Mouse (Mus musculus) urinary bladder, postnatal 4 days (tissue): ENCODE measurements at regions not wholly inside any gene's neighbourhood (a gene's known extent, or its start where the extent isn't known, plus 50 kb on each side); places are given as distances from the start of the nearest gene placed in this dataset.

ENCODE experiments used
- DNase-seq, 2 experiments: peaks; one replicate each; pipeline ENCODE4 v3.0.0; 2021 to 2022; ENCODE audit warnings: low spot score in 2 of 2

DNA sequence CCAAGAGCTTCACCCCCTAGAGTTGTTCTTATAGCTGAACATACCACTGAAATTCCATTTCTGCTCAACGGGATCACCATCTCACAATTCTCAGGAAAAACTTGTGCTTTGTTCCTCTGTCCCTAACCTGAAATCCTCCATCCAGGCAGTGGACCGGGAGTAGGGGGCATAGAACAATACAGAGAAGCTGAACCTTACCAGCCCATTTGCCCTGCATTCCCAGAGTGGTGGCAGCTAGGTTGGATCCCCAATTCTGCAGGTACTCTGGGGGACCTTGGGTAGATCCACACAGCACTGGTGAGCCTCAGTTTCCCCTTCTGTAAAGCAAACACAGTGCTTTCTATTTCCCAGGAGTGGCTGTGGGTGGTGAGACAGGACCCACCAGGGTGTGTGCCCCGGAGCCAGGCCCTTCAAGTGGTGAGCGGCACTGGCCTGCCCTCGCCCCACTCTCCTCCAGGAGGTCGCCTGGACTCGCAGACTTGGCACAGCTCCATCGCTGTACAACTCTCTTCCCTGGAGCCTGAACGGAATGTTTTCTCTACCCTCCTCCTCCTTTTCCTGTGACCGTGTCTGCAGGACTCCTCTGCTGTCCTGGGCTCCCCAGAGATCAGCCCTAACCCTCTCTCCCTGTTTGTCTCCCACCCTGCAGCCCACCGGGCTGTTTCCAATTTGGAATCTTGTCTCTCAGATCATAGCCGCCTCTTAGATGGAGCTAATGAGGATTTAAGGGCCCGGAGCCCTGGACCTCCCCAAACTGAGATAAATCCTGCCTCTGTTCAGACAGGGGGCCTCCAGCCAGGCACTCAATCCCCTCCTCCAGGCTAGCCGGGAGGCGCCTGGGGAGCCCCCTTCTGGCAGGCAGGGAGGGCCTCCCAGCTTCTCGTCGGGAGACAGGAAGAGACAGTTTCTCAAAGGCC lies 52.3 kb upstream of the Cux1 start:
- peak in 1 of 2 experiments; percentile 48 for DNase-seq

DNA sequence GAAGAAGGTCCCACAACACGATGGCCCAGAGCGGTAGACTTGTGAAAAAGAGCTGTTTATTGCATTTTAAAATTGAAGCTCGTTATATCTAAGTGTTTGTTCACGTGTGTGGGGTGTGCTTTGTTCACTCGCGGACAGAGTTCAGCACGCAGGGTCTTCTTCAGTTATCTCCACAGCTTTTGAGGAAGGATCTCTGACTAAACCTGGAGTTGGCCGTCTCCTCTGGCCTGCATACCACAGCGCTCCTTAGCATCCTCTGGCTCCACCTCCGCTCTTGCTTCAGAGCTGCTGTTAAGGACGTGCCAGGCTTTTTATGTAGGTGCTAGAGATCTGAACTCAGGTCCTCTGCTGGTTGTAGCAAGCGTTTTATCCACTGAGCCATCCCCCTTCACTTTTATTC lies 52.9 kb upstream of the Cux1 start:
- no peak for DNase-seq

DNA sequence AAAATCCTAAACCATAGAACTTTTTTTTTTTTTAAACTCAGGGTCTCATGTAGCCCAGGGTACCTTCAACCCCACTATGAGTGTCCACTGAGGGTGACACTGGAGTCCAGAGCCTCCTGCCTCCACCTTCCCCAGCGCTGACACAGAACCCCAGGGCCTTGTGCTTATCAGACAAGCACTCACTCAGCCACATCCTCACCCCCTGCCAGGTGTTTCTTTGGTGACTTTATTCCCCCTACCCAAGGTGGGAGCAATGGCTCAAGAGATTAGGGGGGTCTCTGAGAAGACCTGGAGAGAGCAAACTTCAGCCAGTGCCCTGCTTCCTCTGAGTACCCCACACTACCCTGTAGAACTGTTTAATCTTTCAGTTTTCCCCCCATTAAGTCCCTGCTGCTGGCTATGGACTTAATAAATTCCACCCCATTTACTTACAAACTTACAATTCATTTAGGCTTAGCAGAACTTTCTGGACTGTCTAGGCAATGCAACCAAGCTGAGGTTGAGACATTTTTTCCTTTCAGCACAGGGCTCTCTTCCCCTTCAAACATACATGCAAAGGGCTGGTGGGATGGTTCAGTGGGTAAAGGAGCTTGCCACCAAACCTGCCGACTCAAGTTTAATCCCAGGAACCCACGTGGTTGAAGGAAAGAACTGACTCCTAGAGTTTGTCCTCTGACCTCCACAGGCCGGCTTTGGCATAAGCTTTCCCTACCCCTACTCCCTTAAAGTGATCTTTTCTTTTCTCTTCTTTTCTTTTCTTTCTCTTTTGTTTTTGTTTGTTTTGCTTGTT lies 54.2 kb upstream of the Cux1 start:
- no peak for DNase-seq

DNA sequence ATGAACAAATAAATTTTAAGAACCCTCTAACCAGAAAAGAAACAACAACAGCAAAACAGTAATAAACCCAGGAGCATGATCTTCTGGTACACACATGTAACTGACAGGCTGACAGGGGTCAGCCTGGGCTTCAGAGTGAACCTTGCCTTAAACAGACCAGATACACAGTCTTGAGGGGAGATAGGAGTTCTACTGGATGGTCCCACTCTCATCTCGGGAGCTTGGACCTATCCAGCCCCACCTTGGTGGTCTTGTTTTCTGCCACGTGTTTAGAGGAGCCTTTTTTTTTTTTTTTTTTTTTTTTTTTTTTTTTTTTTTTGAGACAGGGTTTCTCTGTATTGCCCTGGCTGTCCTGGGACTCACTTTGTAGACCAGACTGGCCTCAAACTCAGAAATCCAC lies 54.9 kb upstream of the Cux1 start:
- no peak for DNase-seq

DNA sequence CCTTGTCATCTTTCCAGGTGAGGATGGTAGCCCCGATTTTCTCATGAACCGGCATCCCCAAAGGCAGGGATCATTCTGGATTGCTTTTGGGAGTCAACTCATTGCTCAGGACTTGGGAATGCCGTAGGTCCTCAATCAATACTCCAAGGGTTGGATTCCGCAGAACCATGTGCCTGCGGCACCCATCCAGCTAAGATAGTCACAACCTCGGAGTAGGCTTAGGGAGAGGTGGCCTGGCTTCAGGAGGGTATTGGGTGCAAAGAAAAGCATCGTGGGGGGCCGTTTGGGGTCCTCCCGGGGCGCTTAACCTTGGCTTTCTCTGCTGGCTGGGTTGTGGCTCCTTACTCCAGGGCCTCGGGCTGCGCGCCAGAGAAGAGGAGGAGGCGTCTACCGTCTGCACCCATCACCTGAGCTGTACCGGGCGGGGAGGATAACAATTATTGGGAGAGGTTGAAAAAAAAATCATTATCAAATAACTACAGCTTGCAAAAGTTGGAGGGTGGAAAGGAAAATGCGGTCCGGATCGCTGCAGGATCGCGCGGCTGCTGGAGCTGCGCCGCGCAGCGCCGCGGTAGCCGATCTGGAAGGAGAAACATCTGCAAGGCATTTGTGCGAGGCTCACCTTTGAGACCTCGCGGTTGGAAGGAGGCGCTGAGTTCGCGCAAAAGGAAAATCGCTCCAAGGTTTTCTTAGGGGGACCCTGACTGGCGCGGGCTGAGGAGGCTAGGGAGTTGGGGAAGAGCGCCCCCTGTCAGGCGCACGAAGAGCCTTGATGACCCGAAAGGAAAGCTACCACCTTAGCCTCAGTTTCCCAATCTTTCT lies 55.6 kb upstream of the Cux1 start:
- peak; percentile 69 to 79 for DNase-seq

DNA sequence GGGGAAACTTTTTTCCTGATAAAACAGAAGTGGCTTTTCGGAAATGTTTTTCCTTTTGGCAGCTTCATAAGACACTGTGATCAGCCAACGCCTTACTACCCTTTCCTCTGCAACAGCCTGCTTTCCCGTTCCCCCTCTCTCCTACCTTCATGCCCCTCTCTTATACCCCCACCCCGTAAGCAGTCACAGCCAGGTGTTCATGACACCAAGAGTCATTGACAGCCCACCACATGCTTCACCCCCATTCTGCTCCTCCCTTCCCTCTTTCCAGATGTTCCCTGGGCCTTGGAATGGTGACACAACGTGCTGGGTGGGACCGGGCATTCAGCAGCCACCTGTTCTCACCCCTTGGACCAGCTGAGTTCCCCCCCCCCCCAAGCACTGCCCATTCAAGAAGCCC lies 56.5 kb upstream of the Cux1 start:
- DNase-seq, result no peak

DNA sequence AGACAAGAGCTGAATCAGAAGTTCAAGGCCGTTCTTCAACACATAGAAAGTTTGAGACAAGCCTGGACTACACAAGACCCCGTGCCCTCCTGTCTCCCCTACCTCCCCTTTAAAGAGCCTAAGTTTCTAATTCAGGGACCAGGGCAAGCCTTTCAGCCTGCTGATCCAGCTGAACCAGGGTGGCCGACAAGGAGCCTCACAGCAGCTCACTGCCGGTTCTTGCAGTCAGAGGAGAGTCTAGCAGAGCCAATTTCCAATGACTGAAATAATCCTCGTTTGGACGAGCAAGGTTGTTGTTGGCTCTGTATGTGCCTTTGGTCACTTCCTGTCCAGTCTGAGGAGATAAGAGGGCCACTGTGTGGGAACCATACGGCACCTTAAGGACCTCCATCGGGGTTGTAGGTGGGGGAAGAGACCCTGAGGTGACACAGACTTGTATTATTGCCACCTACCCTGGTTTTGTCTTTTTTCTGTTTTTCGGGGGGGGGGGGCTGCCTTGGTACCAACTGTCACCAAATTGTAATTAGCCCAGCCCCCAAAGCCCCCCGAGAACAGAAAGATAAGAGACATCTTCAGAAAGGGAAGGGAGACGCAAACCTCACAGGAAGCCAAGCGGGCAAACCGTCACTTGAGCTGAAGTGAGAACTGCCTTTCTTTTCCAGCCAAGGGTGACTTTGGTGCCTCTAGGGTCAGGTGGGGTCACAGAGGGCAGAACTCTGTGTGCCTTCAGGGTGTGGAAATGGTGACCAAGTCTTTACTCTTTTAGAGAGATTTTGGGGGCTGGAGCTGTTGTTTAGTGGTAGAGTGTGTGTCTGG lies 58.1 kb upstream of the Cux1 start:
- DNase-seq, result no peak

DNA sequence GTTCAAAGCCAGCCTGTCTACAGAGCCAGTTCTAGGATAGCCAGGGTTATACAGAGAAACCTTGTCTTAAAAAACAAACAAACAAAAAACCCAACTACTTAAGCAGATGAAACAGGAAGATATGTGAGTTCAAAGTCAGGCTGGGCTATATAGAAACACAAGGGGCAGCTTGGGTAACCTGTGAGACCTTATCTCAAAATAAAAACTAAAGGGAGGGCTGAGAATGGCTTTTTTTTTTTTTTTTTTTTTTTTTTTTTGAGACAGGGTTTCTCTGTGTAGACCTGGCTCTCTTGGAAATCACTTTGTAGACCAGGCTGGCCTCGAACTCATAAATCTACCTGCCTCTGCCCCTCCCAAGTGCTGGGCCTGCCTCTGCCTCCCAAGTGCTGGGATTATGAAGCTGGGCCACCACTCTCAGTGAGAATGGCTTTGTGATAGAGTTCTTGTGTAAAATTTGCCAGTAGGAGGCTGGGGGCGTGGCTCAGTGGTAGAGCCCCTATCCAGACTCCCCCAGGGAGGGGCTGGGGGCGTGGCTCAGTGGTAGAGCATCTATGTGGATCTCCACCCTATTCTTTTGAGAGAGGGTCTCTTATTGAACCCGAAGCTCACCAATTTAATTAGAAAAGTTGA lies 59.0 kb upstream of the Cux1 start:
- no peak for DNase-seq

DNA sequence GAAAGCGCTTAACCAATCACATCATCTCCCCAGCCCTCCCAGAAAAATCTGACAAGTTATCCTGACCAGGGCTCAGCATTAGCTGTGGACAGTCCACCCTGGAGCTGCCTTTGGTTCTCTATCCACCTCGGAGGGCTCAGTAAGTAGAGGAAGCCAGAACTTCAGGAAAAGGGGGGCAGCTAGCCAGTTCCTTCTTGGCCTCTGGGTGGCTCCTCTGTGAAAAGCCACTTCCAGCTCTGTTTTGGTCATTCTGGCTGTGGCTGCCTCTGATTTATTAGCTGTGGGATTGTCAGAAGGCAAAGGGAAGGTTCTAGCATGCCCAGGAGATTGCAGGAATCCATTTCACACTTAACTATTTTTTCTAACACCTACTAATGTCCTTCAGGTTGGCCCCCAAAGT lies 59.6 kb upstream of the Cux1 start:
- DNase-seq, result no peak

DNA sequence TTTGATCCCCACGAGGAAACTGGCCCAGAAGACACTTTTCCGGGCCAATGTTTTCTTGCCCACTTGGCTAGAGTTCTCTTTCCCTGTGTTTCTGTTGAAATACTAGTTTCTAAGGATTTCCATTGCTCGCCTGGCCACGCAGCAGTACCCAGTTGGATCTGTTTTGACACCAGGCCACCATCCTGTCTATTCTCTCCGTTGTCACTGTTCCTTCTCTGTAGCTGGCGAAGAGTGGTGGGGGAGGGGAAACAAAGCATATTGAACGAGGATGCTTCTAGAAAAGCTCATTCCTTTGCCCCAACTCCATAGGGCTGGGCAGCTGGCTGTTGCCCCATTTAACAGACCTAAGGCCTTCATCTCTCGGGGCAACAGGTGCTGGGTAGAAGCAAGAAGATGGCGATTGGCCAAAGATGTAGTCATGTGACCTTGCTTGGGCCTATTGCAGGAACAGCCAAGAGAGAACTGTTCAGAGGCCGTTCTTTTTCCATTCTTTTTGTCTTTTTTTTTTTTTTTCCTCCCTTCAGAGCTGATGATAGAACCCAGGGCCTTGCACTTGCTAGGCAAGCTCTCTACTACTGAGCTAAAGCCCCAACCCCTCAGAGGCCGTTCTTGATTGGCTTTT lies 60.5 kb upstream of the Cux1 start:
- no peak for DNase-seq

DNA sequence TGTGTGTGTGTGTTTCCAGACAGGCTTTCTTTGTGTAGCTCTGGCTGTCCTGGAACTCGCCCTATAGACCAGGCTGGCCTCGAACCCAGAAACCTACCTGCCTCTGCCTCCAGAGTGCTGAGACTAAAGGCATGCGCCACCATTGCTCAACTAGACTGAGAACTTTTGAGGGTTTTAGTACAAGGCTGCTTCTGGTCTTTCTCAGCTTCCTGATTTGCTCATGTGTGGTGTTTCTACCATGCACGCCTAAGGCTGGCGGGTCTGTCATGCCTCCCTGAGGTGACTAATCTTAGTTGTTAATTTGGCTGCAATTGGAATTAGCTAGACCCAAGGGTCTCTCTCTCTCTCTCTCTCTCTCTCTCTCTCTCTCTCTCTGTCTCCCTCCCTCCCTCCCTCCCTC lies 61.2 kb upstream of the Cux1 start:
- DNase-seq, result no peak

DNA sequence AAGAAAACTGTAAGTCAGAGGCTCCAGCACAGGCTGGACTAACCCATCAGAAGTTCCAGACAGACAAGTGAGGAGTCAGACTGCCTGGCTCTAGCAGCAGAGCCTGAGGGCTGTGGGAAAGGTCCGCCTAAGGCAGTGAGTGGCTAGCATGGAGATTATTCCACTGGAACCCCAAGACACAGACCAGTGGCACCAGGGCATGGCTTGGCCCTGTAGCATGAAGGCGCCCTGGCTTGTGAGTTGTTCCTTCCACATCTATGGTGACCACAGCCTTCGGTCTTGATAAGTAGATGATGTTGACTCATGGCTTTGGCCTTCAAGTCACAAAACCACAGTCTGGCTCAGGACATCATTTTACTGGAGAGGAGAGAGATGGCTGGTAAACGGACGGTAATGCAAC lies 60.7 kb upstream of the Myl10 start:
- DNase-seq, result no peak

DNA sequence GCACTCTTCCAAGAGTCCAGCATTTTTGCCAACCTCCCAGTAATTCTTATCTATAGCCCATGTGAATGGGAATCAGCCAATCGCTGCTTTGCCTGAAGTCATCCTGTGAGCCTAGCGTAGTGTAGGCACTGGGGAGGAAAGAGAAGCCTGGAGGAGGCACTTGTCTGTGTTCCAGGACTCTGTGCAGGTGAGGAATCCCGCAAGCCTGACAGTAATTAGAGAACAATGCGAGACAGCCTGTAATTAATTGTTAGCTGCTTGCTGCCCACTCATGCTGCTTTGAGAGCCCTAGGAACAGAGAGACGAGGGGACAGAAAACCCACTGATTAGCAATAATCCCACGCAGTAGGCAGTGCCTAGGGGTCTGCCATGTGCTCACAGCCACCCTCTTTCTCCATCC lies 59.0 kb upstream of the Myl10 start:
- DNase-seq, result no peak

DNA sequence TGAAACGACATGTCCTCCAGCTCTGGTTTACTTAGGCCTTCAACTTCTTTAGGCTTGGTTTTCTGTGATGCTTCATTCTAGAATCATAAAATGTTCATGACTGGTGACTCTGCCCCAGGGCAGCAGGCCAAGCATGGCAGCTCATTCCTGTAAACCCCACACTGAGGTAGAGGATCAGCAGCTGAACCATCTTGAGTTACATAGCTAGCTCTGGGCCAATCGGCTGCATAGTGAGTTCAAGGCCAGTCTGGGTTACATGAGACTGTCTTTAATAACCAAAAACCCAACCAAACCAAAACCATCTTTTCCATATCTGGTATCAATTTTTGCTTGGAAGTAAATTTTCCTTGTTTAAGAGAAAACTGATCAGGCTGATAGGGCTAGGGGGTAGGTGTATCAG lies 57.8 kb upstream of the Myl10 start:
- DNase-seq, result no peak

DNA sequence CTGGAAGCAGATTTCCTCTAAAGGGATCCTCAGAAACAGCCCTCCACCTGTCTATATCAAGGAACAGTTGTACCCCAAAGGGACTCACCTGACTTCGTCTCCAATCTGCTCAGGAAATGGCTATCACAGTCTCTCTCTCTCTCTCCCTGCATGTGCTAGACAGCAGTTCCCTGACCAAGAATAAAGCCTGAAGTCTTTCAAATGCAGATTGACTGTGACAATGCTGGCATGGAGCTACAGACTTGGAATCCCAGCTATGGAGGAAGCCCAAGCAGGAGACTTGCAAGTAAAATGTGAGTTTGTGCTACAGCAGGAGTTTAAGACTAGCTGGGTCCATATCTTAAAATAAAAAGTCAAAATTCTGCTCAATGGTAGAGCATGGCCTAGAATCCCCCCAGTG lies 56.5 kb upstream of the Myl10 start:
- DNase-seq, result no peak

DNA sequence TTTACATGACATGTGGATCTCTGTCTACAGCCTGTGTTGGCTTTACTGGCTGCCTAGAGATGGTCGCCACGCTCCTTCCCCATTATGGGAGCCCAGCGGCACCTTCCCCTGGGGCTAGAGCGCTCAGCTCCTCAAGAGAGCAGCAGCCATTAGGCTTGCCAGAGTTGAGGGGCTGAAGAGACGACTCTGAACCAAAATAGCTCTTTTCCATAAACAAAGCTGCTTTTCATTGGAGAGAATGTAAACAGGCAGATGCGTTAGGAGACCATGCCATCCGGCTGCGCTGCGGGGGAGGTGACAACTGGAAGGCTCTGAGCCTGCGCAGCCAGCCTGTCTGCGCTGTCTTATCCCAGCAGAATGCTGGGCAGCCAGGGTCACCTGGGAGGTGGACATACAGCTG lies 55.1 kb upstream of the Myl10 start:
- DNase-seq, result no peak

DNA sequence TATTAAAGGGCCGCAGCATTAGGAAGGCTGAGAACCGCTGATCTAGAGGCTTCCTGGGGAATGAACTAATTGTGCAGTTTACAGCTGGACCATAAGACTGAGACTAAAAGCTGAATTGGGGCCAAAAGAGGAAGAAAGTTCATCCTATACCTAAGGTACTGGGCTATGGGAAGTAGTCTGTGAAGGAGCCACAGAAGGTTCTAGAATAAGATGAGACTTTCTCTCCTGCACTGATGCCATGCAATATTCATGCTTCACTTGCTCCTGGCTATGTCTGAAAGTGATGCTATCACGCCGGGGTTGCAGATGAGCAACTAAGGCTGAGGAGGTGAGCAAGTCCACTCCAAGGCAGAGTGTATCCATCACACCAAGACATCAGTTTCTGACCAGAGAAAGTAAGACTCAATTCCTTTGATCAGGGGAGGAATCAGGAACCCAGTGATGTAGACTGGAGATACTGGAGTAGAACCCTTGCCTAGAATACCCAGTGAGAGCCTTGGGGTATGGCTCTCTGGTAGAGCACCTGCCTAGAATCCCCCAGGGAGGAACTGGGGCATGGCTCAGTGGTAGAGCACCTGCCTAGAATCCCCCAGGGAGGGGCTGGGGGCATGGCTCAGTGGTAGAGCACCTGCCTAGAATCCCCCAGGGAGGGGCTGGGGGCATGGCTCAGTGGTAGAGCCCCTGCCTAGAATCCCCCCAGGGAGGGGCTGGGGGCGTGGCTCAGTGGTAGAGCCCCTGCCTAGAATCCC lies 51.9 kb upstream of the Myl10 start:
- no peak for DNase-seq

DNA sequence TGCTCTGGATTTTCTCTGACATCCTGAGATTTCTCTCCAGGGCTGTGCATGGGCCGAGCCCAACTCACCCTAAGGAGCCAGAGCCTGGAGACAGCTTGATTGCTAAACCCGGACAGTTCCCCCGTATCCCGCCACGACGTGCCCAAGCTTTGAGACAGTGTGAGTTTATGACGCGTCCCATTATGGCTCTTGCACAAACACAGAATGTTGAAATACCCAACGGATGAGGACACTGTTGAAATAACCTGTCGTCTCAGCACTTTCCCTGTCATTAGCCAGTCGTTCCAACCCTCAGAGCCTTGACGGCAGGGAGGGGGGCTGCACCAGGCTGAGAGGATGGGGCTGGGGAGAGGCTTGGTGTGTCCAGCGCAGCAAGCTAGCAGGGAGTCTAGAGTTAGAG lies 50.7 kb upstream of the Myl10 start:
- DNase-seq, result no peak
